Mouse (Mus musculus): Measurements from ENCODE around the gene C130074G19Rik.

DNA sequence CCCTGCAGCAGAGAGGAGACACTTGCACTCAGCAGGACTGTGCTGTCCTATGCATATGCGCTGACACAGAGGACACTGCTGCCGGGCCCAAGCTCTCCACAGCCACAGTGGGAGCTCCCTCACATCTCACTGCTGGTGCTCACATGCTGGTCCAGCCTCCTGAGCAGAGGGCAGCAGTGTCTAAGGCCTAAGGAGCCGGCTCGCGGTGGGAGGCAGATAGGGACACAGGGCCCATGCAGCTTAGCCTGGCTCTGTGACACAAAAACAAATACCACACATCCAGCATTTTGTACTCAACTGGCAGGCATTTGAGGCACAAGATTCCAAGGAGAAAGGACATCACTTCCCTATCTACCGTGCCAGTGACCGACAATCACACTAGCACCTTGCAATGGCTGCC, 19.9 kb upstream of the C130074G19Rik start:
- TF ChIP-seq CTCF (IDR thresholded peaks at IDR 0.05; ENCODE audit: insufficient read depth, low read depth, low read length) (no peak), POLR2A (IDR thresholded peaks at IDR 0.05; ENCODE audit: insufficient read depth, low read depth, low read length) (no peak)
